Mouse (Mus musculus): ENCODE data around the gene Kcnd2.
A peak's percentile ranks its signal among the peaks of the same experiment; 100 is the strongest.

Kcnd2 gene

DNA sequence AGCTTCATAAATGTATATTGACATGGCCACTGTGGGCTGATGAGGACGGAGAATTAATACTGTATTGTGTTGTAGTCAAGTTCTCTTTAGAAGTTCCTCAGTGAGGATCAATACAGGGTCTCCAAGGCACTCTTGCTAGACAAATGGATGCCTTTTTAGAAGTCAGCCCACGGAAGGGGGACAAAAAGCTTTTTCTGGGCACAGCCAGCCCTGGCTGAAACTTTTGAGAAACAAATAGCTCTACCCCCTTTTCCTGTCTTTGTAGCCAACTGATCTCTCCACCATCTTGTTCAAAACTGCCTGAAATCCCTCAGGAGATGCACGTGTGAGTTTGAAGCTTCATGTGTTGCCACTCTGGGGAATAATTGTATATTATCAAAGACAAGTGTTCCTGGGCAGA is 482.3 kb downstream of the Kcnd2 start:
- no peak for DNase-seq

DNA sequence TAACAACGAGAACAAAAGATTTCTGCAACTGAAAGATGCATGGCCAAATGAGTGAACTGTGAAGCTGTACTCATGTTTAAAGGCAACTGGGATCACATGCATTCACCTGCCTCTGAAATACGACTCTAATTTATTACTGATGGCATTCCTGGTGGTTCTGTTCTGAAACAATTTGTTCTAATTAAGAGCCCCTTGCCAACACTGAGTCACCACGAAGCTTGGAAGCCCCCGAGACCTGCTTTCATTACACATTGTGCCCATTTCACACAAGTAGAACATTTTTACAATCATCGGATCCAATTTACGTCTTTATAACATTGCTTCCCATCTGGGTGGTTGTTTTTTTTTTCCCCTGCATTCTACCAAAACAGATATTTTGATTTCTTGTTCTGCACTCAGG is 485.8 kb downstream of the Kcnd2 start:
- DNase-seq: no peak

DNA sequence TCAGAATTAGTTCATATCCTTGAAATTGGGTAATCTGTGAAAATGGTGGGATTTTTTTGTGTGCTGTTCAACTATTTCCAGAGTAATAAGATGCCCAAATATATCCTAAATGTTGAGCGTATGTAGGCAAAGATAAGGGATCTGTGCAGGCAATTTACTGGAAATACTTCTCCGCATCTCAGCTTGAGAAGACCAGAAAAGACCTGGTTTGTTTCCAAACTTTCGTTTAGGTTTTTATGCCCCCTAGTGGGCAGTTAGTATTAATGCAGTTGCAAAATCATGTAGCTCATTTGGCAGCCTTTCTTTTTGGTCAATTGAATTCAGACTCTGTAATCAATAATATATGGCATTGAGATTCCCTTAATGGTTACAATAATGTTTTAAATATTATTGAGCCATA is 493.9 kb downstream of the Kcnd2 start:
- DNase-seq: no peak

- no peak for DNase-seq
Measured at GRCm38 (mm10) chr6:21719121-21719520, 503.8 kb downstream of the Kcnd2 start.

GRCm38 (mm10) chr6:21722238-21722637 is 506.9 kb downstream of the Kcnd2 start:
- DNase-seq: no peak

DNA sequence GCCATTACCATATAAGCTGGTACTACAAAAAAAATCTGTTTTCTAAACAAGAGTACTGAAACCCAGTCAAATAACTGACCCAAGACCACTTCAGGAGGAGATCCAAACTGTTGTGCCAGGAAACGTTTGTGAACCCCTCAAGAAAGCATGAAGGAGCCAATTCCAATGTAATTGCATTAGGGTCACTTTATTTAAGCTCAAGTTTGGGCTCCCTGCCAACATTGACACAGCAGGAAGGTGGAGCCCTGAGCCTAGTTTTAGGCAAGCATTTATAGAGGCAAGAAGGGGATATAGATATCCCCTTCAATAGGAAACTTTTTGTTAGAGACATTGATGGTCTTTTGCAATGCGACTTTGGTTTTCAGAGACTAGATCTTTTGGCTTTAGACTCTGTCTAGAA is 525.3 kb downstream of the Kcnd2 start:
- DNase-seq: no peak

DNA sequence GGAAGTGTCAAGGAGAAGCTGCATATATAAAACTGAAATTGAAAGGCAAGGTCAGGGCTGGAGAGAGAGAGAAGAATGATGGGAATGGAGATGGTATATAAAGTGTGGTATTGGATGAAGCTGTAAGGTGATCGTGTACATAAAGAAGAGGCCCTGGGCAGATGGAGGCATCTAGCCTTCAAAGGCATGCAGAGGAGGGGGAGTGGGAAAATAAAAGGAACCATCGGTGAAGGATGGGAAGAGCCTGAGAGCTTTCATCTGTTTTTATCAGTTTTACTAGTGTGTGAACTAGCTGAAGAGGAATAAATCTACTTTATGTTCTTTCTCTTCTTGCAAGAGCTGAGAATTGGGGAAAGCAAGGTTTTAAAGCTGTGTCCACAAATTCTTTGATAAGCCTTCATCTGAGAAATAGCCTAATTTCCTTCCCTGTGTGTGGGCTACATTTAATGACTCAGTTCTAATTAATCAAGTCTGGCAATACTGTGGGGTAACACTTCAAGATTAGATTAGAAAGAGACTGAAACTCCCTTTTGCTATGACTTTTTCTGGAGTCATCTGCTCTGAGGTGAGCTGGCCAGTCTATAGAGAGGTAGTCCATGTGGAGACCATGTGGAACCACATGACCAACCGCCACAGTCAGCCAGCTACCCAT is 529.4 kb downstream of the Kcnd2 start:
- no peak for DNase-seq

DNA sequence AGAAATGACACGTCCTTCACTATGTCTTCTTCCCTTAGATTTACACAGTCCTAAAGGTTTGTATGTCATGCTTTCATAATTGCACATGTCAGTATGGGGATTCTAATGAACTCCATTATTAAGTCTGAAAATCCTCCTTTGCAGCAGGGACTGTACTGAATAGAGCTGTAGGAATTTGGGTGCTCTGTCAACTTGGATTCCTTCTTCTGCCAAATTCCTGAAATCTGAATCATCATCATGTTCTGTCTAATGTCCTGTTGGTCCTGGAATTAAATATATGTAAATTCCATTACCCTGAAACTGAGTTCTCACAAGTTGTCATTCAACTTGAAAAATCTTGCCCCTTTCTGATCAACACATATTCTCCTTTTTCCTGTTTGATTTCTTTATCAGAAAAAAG is 532.2 kb downstream of the Kcnd2 start:
- DNase-seq: no peak

DNA sequence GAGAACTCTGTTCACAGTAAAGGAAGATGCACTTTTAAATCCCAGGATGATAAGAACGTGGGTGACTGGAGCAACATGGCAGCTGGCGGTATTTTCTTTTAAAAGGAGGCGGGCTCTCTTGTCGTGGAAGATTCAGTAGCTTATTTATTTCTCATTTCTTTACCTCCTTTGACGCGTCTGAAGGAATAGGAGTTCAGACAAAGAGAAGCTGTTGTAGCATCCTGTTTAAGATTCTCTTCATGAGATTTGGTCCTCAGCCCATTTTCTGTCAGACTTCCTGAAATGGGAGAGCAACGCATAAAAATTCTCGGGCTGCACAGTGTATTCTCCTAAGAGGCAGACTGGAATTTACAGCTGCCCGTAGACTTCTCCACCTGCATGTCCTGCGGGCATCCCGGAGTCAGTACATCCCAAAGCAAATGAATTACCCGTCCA is 552.5 kb downstream of the Kcnd2 start:
- DNase-seq: no peak

DNA sequence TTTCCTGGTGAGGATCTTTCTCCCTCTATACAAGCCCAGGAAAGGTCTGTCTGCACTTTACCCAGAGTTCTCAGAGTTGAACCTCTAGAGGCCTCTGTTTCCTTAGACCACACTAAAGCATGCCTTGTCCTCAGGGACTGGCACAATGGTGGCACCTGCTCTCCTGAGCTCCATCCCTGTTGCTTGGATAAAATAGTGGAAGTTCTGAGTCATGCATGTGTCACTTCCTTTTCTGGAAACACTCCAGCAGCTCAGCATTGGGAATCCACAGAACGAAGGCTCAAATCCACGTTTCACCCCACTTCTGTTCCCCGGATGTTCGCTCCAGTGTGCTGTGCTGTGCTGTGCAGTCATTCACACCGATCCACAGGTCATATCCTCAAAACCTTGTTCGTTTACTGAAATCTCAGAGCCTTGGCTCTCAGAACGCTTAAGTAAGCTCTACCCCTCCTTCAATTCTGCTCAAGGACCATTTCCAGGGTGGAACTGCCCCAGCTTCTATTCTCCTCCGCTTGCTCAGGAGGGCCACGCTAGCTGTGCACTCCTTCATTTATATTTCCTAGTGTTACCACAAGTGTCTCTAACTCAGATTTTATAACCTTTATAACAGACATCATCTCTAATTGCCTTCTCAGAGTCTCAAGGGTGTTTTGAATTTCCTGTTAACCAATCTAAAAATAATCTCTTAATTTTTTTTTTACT is 553.6 kb downstream of the Kcnd2 start:
- peak; percentile 12 to 17 for DNase-seq

- no peak for DNase-seq
Measured at GRCm38 (mm10) chr6:21769447-21769809, 554.1 kb downstream of the Kcnd2 start.

DNA sequence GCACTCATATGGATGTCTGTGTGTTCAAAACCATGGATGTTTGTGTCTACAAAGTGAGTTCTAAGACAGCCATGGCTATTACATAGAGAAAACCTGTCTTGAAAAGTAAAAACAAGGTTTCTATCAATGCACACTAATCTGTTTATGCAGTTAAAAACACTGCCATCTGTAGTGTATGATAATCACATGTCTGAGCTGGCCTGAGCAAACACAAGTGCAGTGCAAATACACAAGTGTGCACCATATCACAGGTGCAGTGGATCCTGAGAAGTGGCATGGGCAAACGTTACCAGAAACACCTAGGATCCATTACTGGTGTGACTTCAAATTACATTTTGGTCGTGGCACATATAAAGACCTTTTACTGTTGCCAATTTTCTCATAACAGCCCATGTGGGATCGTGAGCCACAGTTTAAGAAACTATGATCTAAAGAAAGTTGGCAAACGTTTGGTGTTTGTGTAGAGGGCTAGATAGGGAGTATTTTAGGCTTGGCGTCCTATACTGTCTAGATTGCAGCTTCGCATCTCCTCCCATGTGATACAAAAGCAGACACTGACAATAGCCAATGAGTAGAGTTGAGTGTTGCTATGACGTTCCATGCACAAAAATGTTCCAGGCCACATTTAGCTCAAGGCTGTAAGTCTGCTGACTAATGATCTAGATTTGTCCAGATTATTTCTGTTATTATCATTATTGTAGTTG is 559.1 kb downstream of the Kcnd2 start:
- DNase-seq: no peak

All from kidney, adult 8-10 months (tissue).